Mouse (Mus musculus) ES-E14 (cell line): Measurements from ENCODE around the gene Snai3. TPM values are rescaled to one million over a fixed set of nuclear protein-coding genes. Genes with fewer than 3 reads are reported as not detected.

Experiments used
- DNase-seq: peaks from one replicate; pipeline ENCODE4 v3.0.0-alpha.2; 2013; ENCODE audit warnings: low read depth, low spot score
- H3K27ac ChIP-seq: 2 replicates; pipeline ENCODE4 v1.5.1; 2012; ENCODE audit warnings: low read depth, mild to moderate bottlenecking, low read length, moderate library complexity, mixed read lengths; ENCODE audit not compliant: poor library complexity, insufficient read depth, severe bottlenecking
- H3K36me3 ChIP-seq: 2 replicates; pipeline ENCODE4 v1.6.1; 2012; ENCODE audit warnings: mild to moderate bottlenecking, low read length, moderate library complexity, mixed read lengths; ENCODE audit not compliant: control insufficient read depth, poor library complexity, insufficient read depth, severe bottlenecking
- H3K4me1 ChIP-seq, 2 experiments: fragments of 150-350 bp in 1 of 2; sonication (generic) in 1 of 2; 2 replicates each; pipeline ENCODE4 v1.6.1; 2012; ENCODE audit warnings: low read length in 2 of 2, mild to moderate bottlenecking in 1 of 2, mixed read lengths in 1 of 2; ENCODE audit not compliant: control insufficient read depth in 2 of 2, insufficient read depth in 2 of 2, poor library complexity in 1 of 2
- H3K4me3 ChIP-seq, 2 experiments: fragments of 150-350 bp in 1 of 2; sonication (generic) in 1 of 2; 2 replicates each; pipeline ENCODE4 v1.5.1; 2012; ENCODE audit warnings: low read length in 2 of 2, low read depth in 1 of 2, mild to moderate bottlenecking in 1 of 2, mixed read lengths in 1 of 2; ENCODE audit not compliant: insufficient read depth in 1 of 2, poor library complexity in 1 of 2, severe bottlenecking in 1 of 2
- H3K9ac ChIP-seq: 2 replicates; pipeline ENCODE4 v1.6.1; 2012; ENCODE audit warnings: low read depth, mild to moderate bottlenecking, low read length, mixed read lengths; ENCODE audit not compliant: poor library complexity, insufficient read depth, severe bottlenecking
- H3K9me3 ChIP-seq: fragments of 150-350 bp; sonication (generic); 2 replicates; pipeline ENCODE4 v1.6.1; 2012; ENCODE audit warnings: low read depth, mild to moderate bottlenecking, low read length; ENCODE audit not compliant: control insufficient read depth, insufficient read depth
- CHD2 ChIP-seq: IDR thresholded peaks from 2 replicates; pipeline ENCODE4 v1.6.1; 2014; ENCODE audit warnings: mild to moderate bottlenecking, low read depth, low read length, inconsistent platforms
- HCFC1 ChIP-seq: IDR thresholded peaks from 2 replicates; pipeline ENCODE4 v1.6.1; 2012; ENCODE audit warnings: low read length, inconsistent platforms, borderline replicate concordance; ENCODE audit not compliant: insufficient read depth
- MAFK ChIP-seq: IDR thresholded peaks from 2 replicates; pipeline ENCODE4 v1.6.1; 2014; ENCODE audit warnings: mild to moderate bottlenecking, low read depth, low read length, inconsistent platforms; ENCODE audit not compliant: insufficient read depth
- ZC3H11A ChIP-seq: IDR thresholded peaks from 2 replicates; pipeline ENCODE4 v1.6.1; 2012; ENCODE audit warnings: low read depth, mild to moderate bottlenecking, inconsistent platforms, low read length, borderline replicate concordance
- ZNF384 ChIP-seq: IDR thresholded peaks from 2 replicates; pipeline ENCODE4 v1.6.1; 2012; ENCODE audit warnings: low read depth, low read length, inconsistent platforms
- in situ Hi-C, 2 experiments: fragments of 600-800 bp; cut with MboI; formaldehyde crosslinking; loops; one replicate each; pipeline ENCODE4 v1.15.1; 2025; ENCODE audit warnings: low sequenced_read_pairs in 2 of 2, inconsistent platforms in 1 of 2; ENCODE audit not compliant: unreplicated experiment in 2 of 2
- total RNA-seq: library from RNA; depleted of rRNA; stranded (reverse); fragments of 300-350 nt; gene quantifications from 2 replicates; pipeline ENCODE4 v1.2.3, GENCODE M21; 2012

Snai3 gene
- total RNA-seq, 1 experiment: 4.2 TPM

DNA sequence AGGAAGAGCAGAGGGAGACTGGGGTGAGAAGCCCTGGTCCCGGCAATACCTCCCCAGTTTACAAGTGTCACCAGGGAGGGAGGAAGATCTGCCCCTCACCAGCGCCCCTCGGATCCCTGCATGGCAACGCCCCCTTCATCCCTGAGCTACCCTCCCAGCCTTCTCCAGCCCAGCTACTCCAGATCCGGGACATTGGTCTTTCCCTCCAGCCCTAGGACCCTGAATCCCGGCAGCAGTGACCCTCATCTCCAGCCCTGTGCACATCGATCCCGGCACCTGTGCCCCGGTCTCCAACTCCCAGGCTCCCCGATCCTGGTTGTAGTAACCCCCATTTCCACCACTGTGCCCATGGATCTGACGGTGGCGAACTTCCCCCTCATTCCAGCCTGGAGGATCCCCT, 17.8 kb downstream of the Snai3 start:
- Histone ChIP-seq H3K4me1 (peaks cover 0 to 12% of the 10 kb centered on the region in 2 experiments; a peak in 1 of 4 replicates), H3K4me3 (peak overlapping the region; percentile 84 to 97), H3K27ac (0 out of 2 replicates have a peak overlapping the region, but pooled peaks have one; percentile 35), H3K9me3 (no peaks in the 10 kb centered on the region), H3K36me3 (peaks cover 9% of the 10 kb centered on the region; the same call in 1 of the 2 replicates), H3K9ac (peak overlapping the region; percentile 81)
- no peak for TF ChIP-seq ZNF384
- TF ChIP-seq HCFC1: peak; percentile 15; the same call in 1 of the 2 replicates
- TF ChIP-seq ZC3H11A: no peak
- DNase-seq: no peak
- in situ Hi-C loops: no loop called here

DNA sequence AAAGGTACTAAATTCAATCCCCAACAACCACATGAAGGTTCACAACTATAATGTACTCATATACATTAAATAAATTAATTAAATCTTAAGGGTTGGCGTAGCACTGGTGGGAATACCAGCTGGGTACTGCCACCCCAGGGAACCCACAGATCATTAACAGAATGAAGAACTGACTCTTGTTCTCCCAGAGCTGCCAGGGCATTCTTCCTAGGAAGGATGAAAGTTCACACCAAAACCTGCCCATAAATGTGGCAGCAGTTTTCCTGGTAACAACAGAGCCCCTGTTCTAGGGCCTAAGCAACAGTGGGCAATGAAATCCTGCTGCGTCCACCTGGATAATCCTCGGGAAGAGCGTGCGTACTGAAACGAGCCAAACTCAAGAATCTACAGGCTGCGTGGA, 18.2 kb downstream of the Snai3 start:
- peak overlapping the region; percentile 84 to 97 for H3K4me3 ChIP-seq
- no peak overlapping the region for H3K27ac ChIP-seq
- TF ChIP-seq MAFK (no peak), CHD2 (no peak), ZNF384 (no peak), HCFC1 (no peak), ZC3H11A (no peak)
- in situ Hi-C loops: no loop called here
- peaks cover 11% of the 10 kb centered on the region; the same call in 1 of the 2 replicates for H3K36me3 ChIP-seq
- no peaks in the 10 kb centered on the region for H3K9me3 ChIP-seq
- H3K4me1 ChIP-seq: peaks cover 0 to 15% of the 10 kb centered on the region in 2 experiments; a peak in 2 of 4 replicates
- no peak for DNase-seq
- H3K9ac ChIP-seq: peak overlapping the region; percentile 81; the same call in 1 of the 2 replicates

DNA sequence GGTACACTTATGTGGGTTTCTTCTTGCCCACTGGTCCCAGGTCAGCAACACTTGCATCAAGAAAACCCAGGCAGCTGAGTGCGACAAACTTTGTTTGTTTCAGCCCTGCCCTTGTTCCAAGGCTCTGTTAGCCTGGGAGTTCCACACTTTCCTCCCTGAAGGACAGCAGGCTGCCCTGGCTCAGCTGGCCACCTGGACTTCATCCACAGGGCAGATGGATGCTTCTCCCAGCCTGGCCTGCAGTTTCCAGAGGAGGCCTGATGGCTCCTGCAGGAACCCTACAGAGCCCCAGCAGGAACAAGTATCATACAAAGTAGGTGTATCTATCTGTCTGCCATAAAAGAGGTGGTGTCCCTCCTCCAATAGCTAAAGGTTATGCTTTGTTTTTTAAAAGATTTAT, 19.2 kb downstream of the Snai3 start:
- Histone ChIP-seq H3K36me3 (peaks cover 19% of the 10 kb centered on the region; the same call in 1 of the 2 replicates), H3K4me1 (peaks cover 0 to 22% of the 10 kb centered on the region in 2 experiments; a peak in 2 of 4 replicates), H3K4me3 (no peak overlapping the region), H3K9ac (no peak overlapping the region), H3K27ac (no peak overlapping the region), H3K9me3 (no peaks in the 10 kb centered on the region)
- TF ChIP-seq ZC3H11A (no peak), ZNF384 (no peak), MAFK (no peak), HCFC1 (no peak), CHD2 (no peak)
- in situ Hi-C loops: no loop called here
- DNase-seq: no peak

DNA sequence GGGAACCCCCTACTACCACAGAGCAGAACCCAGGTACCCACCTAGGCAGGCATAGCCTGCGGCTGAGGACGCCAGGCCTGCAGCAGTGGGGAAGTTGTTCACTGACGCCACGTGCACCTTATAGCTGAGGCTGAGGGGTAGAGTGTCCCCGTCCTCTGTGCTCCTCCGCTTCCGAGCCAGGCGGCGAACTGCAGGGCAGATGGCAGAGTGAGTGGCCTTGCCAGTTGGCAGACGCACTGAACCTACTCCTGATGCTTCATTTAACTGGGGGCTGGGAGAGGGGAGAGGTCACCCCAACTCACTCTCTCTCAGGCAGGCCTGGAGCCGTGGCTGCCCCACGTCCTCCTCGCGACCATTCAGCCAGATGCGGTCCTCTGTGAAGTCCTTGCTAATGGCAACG, 21.2 kb downstream of the Snai3 start:
- in situ Hi-C loops: no loop called here
- Histone ChIP-seq H3K36me3 (peaks cover 26% of the 10 kb centered on the region; the same call in 1 of the 2 replicates), H3K9ac (0 out of 2 replicates have a peak overlapping the region, but pooled peaks have one; percentile 8), H3K4me3 (no peak overlapping the region), H3K9me3 (no peaks in the 10 kb centered on the region), H3K4me1 (peaks cover 0 to 17% of the 10 kb centered on the region in 2 experiments; a peak in 2 of 4 replicates), H3K27ac (no peak overlapping the region)
- no peak for DNase-seq
- TF ChIP-seq CHD2 (no peak), ZC3H11A (no peak), ZNF384 (no peak), HCFC1 (no peak), MAFK (no peak)
